Mouse (Mus musculus): ENCODE measurements around the gene Gm13040. TPM values are rescaled to one million over a fixed set of nuclear protein-coding genes. Genes with fewer than 3 reads are reported as not detected.
"Not testable (repeated sequence)": the region's sequence is repeated elsewhere in the genome, so short reads cannot be mapped to it uniquely, and the experiment has no call there.

The Gm13040 gene
- not detected in 2 replicates for polyA plus RNA-seq (2016; fragmentation: Nextera tagmentation; extraction: Ambion mirVana)

- H3K9me3 ChIP-seq; H3K4me1 ChIP-seq (replicated peaks); H3K27me3 ChIP-seq (ENCODE audit: insufficient read depth, poor library complexity, severe bottlenecking); H3K4me3 ChIP-seq; H3K36me3 ChIP-seq; H3K27ac ChIP-seq; DNase-seq (ENCODE audit: low spot score): not testable (repeated sequence)
- WGBS: no CpG with 5 or more reads among the region's 3 CpGs
Measured at GRCm38 (mm10) chr4:143535654-143536053, at the start of gene Gm13040. TSS of gene Gm13040 (plus strand) at chr4:143535954.

DNA sequence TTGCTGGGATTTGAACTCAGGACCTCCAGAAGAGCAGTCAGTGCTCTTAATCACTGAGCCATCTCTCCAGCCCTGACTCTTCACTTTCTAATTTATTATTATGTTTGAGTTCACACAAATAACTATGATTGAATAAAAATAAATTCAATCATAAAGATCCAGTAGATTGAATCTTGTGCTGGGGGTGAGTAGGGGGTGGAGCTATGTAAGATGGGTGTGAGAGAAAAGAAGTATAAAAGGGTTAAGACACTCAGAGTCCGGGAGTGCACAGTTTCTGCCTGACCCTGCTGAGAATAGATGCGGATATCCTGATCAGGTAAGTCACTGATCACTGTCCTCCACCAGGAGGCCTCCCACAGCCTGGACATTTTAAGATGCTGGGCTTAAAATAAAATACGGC is 24.7 kb upstream of the Gm13040 start, which contains the start of gene Gm13043:
Gene Gm13043, plus strand, starts transcription at position 301 of the 400 bp plus-strand sequence.
- WGBS: 82% methylated on average over 3 of the region's 3 CpGs
- H3K27me3 ChIP-seq (ENCODE audit: insufficient read depth, poor library complexity, severe bottlenecking): no peaks in the 10 kb centered on the region
- DNase-seq (ENCODE audit: low spot score): no peak
- H3K4me1 ChIP-seq (replicated peaks): no peaks in the 10 kb centered on the region
- no peak within 1 kb of the TSS for H3K4me3 ChIP-seq
- H3K36me3 ChIP-seq: no peaks in the 10 kb centered on the region
- H3K27ac ChIP-seq: no peak within 1 kb of the TSS
- H3K9me3 ChIP-seq: 0 out of 2 replicates have a peak, but pooled peaks cover 3% of the 10 kb centered on the region

DNA sequence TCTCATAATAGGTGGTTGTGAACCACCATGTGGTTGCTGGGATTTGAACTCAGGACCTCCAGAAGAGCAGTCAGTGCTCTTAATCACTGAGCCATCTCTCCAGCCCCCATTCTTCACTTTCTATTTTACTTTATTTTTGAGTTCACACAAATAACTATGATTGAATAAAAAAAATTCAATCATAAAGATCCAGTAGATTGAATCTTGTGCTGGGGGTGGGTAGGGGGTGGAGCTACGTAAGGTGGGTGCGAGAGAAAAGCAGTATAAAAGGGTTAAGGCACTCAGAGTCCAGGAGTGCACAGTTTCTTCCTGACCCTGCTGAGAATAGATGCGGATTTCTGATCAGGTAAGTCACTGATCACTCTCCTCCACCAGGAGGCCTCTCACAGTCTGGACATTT is 15.6 kb downstream of the Gm13040 start, which contains the start of the genes BC080695 and Gm13057:
Gene BC080695, plus strand, starts transcription at position 301 of the 400 bp plus-strand sequence.
Gene Gm13057, plus strand, starts transcription at position 310 of the 400 bp plus-strand sequence.
- H3K4me3 ChIP-seq; H3K27ac ChIP-seq; H3K27me3 ChIP-seq (ENCODE audit: insufficient read depth, poor library complexity, severe bottlenecking); H3K4me1 ChIP-seq (replicated peaks); DNase-seq (ENCODE audit: low spot score); H3K9me3 ChIP-seq; H3K36me3 ChIP-seq: not testable (repeated sequence)
- no CpG with 5 or more reads among the region's 3 CpGs for WGBS

Other genes starting within 250 kb of the Gm13040 start
- gene Pdpn, start 236.4 kb upstream of the Gm13040 start, polyA plus RNA-seq (2016; fragmentation: Nextera tagmentation; extraction: Ambion mirVana): 85.2 and 113 TPM in 2 replicates
- gene Lrrc38, start 186.2 kb upstream of the Gm13040 start, polyA plus RNA-seq (2016; fragmentation: Nextera tagmentation; extraction: Ambion mirVana): 0.14 and 0.18 TPM in 2 replicates
- gene Pramel1, start 141.5 kb upstream of the Gm13040 start, polyA plus RNA-seq (2016; fragmentation: Nextera tagmentation; extraction: Ambion mirVana): not detected in 2 replicates
- gene Pramef8, start 123.5 kb upstream of the Gm13040 start, polyA plus RNA-seq (2016; fragmentation: Nextera tagmentation; extraction: Ambion mirVana): 18.2 and 21.9 TPM in 2 replicates
- gene Oog4, start 85.6 kb upstream of the Gm13040 start, polyA plus RNA-seq (2016; fragmentation: Nextera tagmentation; extraction: Ambion mirVana): not detected in 2 replicates
- gene Gm13043, start 24.6 kb upstream of the Gm13040 start, polyA plus RNA-seq (2016; fragmentation: Nextera tagmentation; extraction: Ambion mirVana): not detected in 2 replicates
- gene BC080695, start 15.7 kb downstream of the Gm13040 start, polyA plus RNA-seq (2016; fragmentation: Nextera tagmentation; extraction: Ambion mirVana): not detected in 2 replicates
- not detected in 2 replicates for gene Gm13057, start 15.8 kb downstream of the Gm13040 start, polyA plus RNA-seq (2016; fragmentation: Nextera tagmentation; extraction: Ambion mirVana)
- not detected in 2 replicates for gene Gm13083, start 79.0 kb downstream of the Gm13040 start, polyA plus RNA-seq (2016; fragmentation: Nextera tagmentation; extraction: Ambion mirVana)
- not detected in 2 replicates for gene Gm13088, start 121.3 kb downstream of the Gm13040 start, polyA plus RNA-seq (2016; fragmentation: Nextera tagmentation; extraction: Ambion mirVana)
- not detected in 2 replicates for gene Gm13089, start 166.8 kb downstream of the Gm13040 start, polyA plus RNA-seq (2016; fragmentation: Nextera tagmentation; extraction: Ambion mirVana)
- gene Gm13078, start 183.5 kb downstream of the Gm13040 start, polyA plus RNA-seq (2016; fragmentation: Nextera tagmentation; extraction: Ambion mirVana): not detected in 2 replicates

All from hindbrain, embryonic 10.5 days (tissue).